Mouse (Mus musculus) C2C12 (cell line): ENCODE results near the gene Nacc2. TPM values are rescaled to one million over a fixed set of nuclear protein-coding genes. Genes with fewer than 3 reads are reported as not detected.

ENCODE experiments used
- H3K27me3 ChIP-seq: one replicate; pipeline ENCODE4 v1.6.1; 2011; ENCODE audit not compliant: control insufficient read depth, insufficient read depth, insufficient read length
- H3K36me3 ChIP-seq: one replicate; pipeline ENCODE4 v1.6.1; 2011; ENCODE audit not compliant: control insufficient read depth, insufficient read depth
- H3K4me3 ChIP-seq: one replicate; pipeline ENCODE4 v1.5.1; 2011; ENCODE audit warnings: mild to moderate bottlenecking, control low read depth; ENCODE audit not compliant: poor library complexity, insufficient read depth, severe bottlenecking
- H3K79me2 ChIP-seq: one replicate; pipeline ENCODE4 v1.6.1; 2011; ENCODE audit not compliant: control insufficient read depth, insufficient read depth
- H3K79me3 ChIP-seq: one replicate; pipeline ENCODE4 v1.6.1; 2011; ENCODE audit warnings: low read depth, control low read depth
- H3ac ChIP-seq: one replicate; pipeline ENCODE3; 2011; ENCODE audit warnings: low read depth; ENCODE audit not compliant: control insufficient read depth, insufficient read length
- CEBPB ChIP-seq: IDR thresholded peaks from one replicate; pipeline ENCODE4 v1.6.1; 2011; ENCODE audit warnings: low read depth, mild to moderate bottlenecking, control low read depth, moderate library complexity
- CTCF ChIP-seq: IDR thresholded peaks from one replicate; pipeline ENCODE4 v1.5.1; 2011; ENCODE audit not compliant: control insufficient read depth, insufficient read depth, insufficient read length
- FOSL1 ChIP-seq: IDR thresholded peaks from one replicate; pipeline ENCODE4 v1.8.0; 2011; ENCODE audit warnings: mild to moderate bottlenecking, low read length; ENCODE audit not compliant: poor library complexity, insufficient read depth, severe bottlenecking
- MAX ChIP-seq: IDR thresholded peaks from one replicate; pipeline ENCODE4 v1.6.1; 2011; ENCODE audit warnings: mild to moderate bottlenecking, control low read depth
- MYOD1 ChIP-seq: IDR thresholded peaks from one replicate; pipeline ENCODE4 v1.6.1; 2011; ENCODE audit warnings: low read depth; ENCODE audit not compliant: control insufficient read depth, insufficient read length
- MYOG ChIP-seq: IDR thresholded peaks from one replicate; pipeline ENCODE4 v1.6.1; 2011; ENCODE audit not compliant: control insufficient read depth, insufficient read length; ENCODE audit errors: extremely low read depth
- USF1 ChIP-seq: IDR thresholded peaks from one replicate; pipeline ENCODE4 v1.6.1; 2011; ENCODE audit warnings: low read depth, mild to moderate bottlenecking, control low read depth, moderate library complexity
- polyA plus RNA-seq: library from polyadenylated mRNA; unstranded; fragments of >200 nt; fragmentation: generic; extraction: Trizol; gene quantifications from one replicate; pipeline ENCODE4 v1.2.1, GENCODE M21; 2012; ENCODE audit warnings: missing spikeins

The Nacc2 gene
- polyA plus RNA-seq, 1 experiment = 20.8 TPM

DNA sequence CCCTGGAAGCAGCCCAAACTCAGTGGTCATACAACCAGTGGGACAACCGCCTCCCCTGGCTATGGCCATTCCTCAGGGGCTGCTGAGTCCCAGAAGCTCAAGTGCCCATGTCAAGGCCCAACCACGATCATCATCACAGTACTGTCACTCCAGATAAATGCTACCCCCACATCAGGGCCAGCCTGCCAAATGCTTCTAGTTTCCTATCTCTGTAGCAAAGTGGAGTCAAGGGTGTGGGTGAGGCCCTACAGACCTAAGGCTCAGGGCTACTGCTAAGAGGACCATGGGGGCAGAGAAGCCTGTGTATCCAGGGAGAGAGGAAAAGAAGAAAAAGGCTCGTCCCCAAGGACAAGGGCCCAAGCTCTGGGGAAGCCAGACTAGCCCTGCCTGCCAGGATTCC is 6.5 kb downstream of the Nacc2 start:
- Histone ChIP-seq H3K36me3 (no peaks in the 10 kb centered on the region), H3ac (no peak overlapping the region), H3K79me3 (peaks cover 3% of the 10 kb centered on the region), H3K79me2 (peaks cover 46% of the 10 kb centered on the region), H3K4me3 (no peak overlapping the region), H3K27me3 (no peaks in the 10 kb centered on the region)
- TF ChIP-seq CEBPB (no peak), MYOG (no peak), MYOD1 (no peak), FOSL1 (no peak), CTCF (no peak), USF1 (no peak), MAX (no peak)

DNA sequence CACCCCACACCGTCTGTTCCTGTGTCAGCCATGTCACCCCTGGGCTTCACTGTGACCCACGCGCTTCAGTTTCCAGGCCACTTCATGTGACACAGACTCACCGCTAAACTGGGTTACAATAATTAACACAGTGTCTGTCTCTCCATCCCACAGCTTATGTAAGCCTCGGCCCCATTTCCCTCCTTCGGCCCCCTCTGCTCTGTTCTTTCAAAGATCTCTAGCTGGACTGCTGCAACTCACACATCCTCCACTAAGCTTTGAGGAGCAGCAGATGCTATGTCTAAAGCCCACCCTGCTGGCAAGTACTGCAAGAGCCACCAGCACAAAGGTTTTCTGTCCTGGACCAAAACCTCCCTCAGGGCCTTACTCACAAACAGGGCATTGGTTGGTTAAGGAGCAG is 7.8 kb downstream of the Nacc2 start:
- Histone ChIP-seq H3K27me3 (no peaks in the 10 kb centered on the region), H3K79me2 (peaks cover 35% of the 10 kb centered on the region), H3K4me3 (no peak overlapping the region), H3K36me3 (no peaks in the 10 kb centered on the region), H3ac (no peak overlapping the region), H3K79me3 (peaks cover 3% of the 10 kb centered on the region)
- TF ChIP-seq CTCF (no peak), FOSL1 (no peak), USF1 (no peak), CEBPB (no peak), MAX (no peak), MYOD1 (no peak), MYOG (no peak)

DNA sequence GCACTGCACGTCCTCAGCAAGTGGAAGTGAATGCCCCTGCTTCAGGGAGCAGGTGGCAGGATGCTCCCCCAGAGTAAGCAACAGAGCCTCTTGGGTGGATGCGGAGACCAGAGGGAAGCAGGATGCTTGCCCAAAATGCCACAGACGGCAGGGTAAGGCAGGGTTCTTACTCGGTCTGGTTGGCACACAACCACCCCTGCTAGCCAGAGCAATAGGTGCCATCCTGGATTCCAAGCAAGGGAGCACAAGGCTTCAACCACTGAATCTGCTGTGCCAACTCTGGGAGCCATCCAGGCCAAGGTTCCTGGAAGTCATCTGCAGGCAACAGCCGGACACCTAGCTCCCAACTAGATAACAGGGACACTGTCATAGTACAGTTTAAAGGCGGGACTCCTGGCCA is 14.8 kb downstream of the Nacc2 start:
- H3K36me3 ChIP-seq = no peaks in the 10 kb centered on the region
- no peak for TF ChIP-seq CTCF
- TF ChIP-seq CEBPB = no peak
- TF ChIP-seq FOSL1 = no peak
- no peak for TF ChIP-seq USF1
- no peak for TF ChIP-seq MAX
- no peak for TF ChIP-seq MYOG
- TF ChIP-seq MYOD1 = no peak
- no peak overlapping the region for H3K4me3 ChIP-seq
- H3K79me3 ChIP-seq = no peaks in the 10 kb centered on the region
- no peak overlapping the region for H3ac ChIP-seq
- H3K79me2 ChIP-seq = peaks cover 10% of the 10 kb centered on the region
- no peaks in the 10 kb centered on the region for H3K27me3 ChIP-seq

DNA sequence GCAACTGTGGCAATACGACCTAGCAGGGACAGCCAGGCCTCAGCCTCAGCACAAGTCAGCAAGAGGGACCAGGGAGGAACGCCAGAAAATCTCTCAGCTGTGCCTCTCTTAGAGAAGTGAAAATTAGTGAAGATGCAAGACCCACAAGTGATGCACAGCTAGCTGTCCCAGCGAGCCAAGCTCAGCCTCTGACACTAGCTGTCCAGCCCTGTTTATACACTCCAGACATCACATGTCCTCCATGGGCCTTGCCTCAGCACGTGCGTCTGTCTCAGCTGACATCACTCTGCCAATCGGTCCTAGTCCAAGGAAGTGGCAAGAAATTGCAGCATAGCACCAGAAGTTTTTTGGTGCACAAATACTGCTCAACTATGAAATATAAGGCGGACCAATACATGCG is 16.0 kb downstream of the Nacc2 start:
- no peak for TF ChIP-seq MYOD1
- no peak for TF ChIP-seq MYOG
- no peak for TF ChIP-seq CEBPB
- no peak for TF ChIP-seq FOSL1
- no peak for TF ChIP-seq CTCF
- no peak for TF ChIP-seq USF1
- no peak for TF ChIP-seq MAX
- Histone ChIP-seq H3K4me3 (no peak overlapping the region), H3K79me3 (no peaks in the 10 kb centered on the region), H3K36me3 (no peaks in the 10 kb centered on the region), H3K79me2 (peaks cover 8% of the 10 kb centered on the region), H3ac (no peak overlapping the region), H3K27me3 (no peaks in the 10 kb centered on the region)

DNA sequence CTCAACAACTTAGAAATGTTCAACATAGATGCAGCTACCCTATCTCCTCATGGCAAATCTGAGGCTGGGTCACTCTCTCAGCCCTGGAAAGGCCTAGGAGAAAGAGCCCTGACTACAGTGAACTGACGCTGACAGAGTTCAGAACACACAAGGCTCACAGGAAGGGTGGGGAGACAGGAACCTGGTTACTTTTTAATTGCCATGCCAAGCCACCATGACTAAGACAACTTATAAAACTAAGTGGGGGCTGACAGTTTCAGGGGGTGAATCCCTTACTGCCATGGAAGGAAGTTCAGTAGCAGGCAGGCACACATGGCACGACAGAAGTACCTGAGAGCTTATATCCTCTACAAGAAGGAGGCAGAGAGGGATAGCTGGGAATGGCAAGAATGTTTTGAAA is 16.8 kb downstream of the Nacc2 start:
- Histone ChIP-seq H3K79me3 (no peaks in the 10 kb centered on the region), H3K4me3 (no peak overlapping the region), H3ac (no peak overlapping the region), H3K27me3 (no peaks in the 10 kb centered on the region), H3K79me2 (peaks cover 8% of the 10 kb centered on the region), H3K36me3 (no peaks in the 10 kb centered on the region)
- no peak for TF ChIP-seq MYOG
- TF ChIP-seq MAX = no peak
- TF ChIP-seq CTCF = no peak
- TF ChIP-seq FOSL1 = no peak
- TF ChIP-seq MYOD1 = no peak
- no peak for TF ChIP-seq USF1
- no peak for TF ChIP-seq CEBPB

DNA sequence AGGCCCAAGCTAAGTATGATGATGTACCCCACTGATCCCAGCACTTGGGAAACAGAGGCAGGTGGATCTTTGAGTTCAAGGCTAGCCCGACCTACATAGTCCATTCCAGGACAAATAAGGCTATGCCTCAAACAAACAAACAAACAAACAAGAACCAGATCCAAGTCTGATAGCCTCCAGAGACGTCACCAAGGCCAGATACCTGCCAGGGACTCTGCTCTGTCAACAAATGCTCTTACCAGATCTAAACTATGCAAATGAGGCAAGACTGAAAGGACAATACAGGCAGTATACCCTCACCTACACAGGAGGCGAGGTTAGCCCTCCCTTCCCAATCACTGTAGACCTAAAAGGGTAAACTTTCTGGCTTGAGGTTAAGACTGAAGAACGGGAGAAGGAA is 22.7 kb downstream of the Nacc2 start:
- no peak overlapping the region for H3K4me3 ChIP-seq
- H3K36me3 ChIP-seq = no peaks in the 10 kb centered on the region
- TF ChIP-seq USF1 (no peak), MYOG (no peak), CTCF (no peak), CEBPB (no peak), MYOD1 (no peak), FOSL1 (no peak), MAX (no peak)
- no peaks in the 10 kb centered on the region for H3K79me3 ChIP-seq
- peaks cover 8% of the 10 kb centered on the region for H3K79me2 ChIP-seq
- H3ac ChIP-seq = no peak overlapping the region
- no peaks in the 10 kb centered on the region for H3K27me3 ChIP-seq
